Mouse (Mus musculus) liver, embryonic 14.5 days (tissue): ENCODE data around the gene Gypa.

Source experiments
- CTCF ChIP-seq: IDR thresholded peaks from 2 replicates; pipeline ENCODE4 v1.5.1; 2016; ENCODE audit warnings: antibody characterized with exemption, low read depth, control low read depth
- EP300 ChIP-seq: IDR thresholded peaks from 2 replicates; pipeline ENCODE4 v1.6.1; 2016; ENCODE audit warnings: antibody characterized with exemption, low read depth

DNA sequence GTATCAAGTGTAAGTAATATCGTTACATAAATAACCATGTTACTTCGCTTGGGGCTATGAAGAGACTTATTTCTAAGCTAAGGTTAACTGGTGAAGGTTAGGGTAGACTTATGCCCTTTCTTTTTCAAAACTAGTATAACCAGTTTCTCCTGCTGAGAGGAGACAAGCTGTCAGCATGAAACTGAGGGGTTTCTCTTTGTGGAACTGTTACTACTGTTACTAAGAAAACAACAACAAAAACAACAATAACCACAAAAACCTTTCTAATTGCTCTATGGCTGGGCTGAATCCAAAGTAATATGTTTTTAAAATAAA lies 722 bp downstream of the Gypa start:
- TF ChIP-seq CTCF (no peak), EP300 (no peak)
